In the genomic region with DNA sequence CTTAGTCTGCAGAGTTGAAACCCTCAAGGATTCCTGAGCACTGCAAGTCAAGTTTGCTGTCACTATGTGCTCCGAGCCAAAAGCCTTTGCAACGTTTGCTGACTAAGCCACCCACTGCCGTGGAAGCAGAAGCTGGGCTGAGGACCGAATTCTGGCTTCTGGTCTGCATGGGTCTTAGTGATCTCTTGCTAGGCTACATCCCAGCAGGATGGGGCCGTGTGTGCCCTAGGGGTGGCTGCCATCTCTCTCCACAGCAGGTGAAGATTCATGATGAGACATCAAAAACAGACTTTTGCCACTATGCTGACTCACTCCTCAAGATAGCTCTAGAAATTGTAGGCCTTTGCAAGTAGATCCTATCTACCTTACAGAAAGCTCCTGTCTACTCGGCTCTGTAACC, we compare ENCODE assay signal across 10 mouse cellular contexts.
A peak's percentile ranks its signal among the peaks of the same experiment; 100 is the strongest.
DNase-seq lines count a peak whose midpoint lies in the region; ATAC-seq and TF ChIP-seq lines count a peak whose summit lies in the region.
"Had no signal": no experiment of that assay in that cellular context is flagged by ENCODE, and none has a peak within 500 bp of the region (broad histone marks: within the 10 kb centered on the region; RNA-seq: fewer than 3 reads in every experiment).

No protein-coding gene starts in this region.

- H3K9me3 ChIP-seq in heart, embryonic 10.5 days: no peaks in the 10 kb centered on the region
- no peaks in the 10 kb centered on the region for H3K9me3 ChIP-seq in lung, embryonic 14.5 days (ENCODE audit: low read depth, low read length)
- no peaks in the 10 kb centered on the region for H3K9me3 ChIP-seq in ES-E14 (ENCODE audit: control insufficient read depth, insufficient read depth, low read depth, low read length)
- H3K9me3 ChIP-seq: liver, embryonic 15.5 days had no signal

- no peak overlapping the region for H3K4me3 ChIP-seq in heart, embryonic 10.5 days
- no peak overlapping the region for H3K4me3 ChIP-seq in lung, embryonic 14.5 days (ENCODE audit: low read depth, low read length)
- no peak overlapping the region for H3K4me3 ChIP-seq in ES-E14 (ENCODE audit: insufficient read depth in 1 of 2, low read depth in 1 of 2, low read length in 2 of 2, poor library complexity in 1 of 2, severe bottlenecking in 1 of 2)
- no peak overlapping the region for H3K4me3 ChIP-seq in brown adipose tissue, adult 24 weeks (ENCODE audit: insufficient read depth, low read depth, low read length)
- H3K4me3 ChIP-seq: erythroblast, embryonic 14.5 days; liver, embryonic 15.5 days had no signal

- peaks cover 24% of the 10 kb centered on the region for H3K4me1 ChIP-seq in heart, embryonic 10.5 days
- H3K4me1 ChIP-seq in lung, embryonic 14.5 days (ENCODE audit: insufficient read depth): no peaks in the 10 kb centered on the region
- peaks cover 10 to 36% of the 10 kb centered on the region in 2 experiments for H3K4me1 ChIP-seq in ES-E14 (ENCODE audit: control insufficient read depth in 2 of 2, insufficient read depth in 2 of 2, low read length in 2 of 2, poor library complexity in 1 of 2)
- peaks cover 49% of the 10 kb centered on the region for H3K4me1 ChIP-seq in brown adipose tissue, adult 24 weeks (ENCODE audit: control insufficient read depth, insufficient read depth, insufficient read length, low read length)

- no peaks in the 10 kb centered on the region for H3K27me3 ChIP-seq in heart, embryonic 10.5 days (ENCODE audit: insufficient read depth, poor library complexity, severe bottlenecking)
- H3K27me3 ChIP-seq in lung, embryonic 14.5 days (ENCODE audit: insufficient read depth, low read length): no peaks in the 10 kb centered on the region
- H3K27me3 ChIP-seq: liver, embryonic 15.5 days had no signal

- in situ Hi-C loops in ES-E14 (cut with MboI; ENCODE audit: low sequenced_read_pairs in 2 of 2, unreplicated experiment in 2 of 2): no loop called here

- peaks cover 53% of the 10 kb centered on the region for H3K36me3 ChIP-seq in heart, embryonic 10.5 days
- H3K36me3 ChIP-seq in lung, embryonic 14.5 days (ENCODE audit: insufficient read depth): peaks cover 94% of the 10 kb centered on the region
- peaks cover 19% of the 10 kb centered on the region; the same call in 1 of the 2 replicates for H3K36me3 ChIP-seq in ES-E14 (ENCODE audit: control insufficient read depth, insufficient read depth, low read length, poor library complexity, severe bottlenecking)

- ATAC-seq in lung, embryonic 14.5 days (ENCODE audit: insufficient read depth): no peak

- no peak for TF ChIP-seq CTCF in lung, embryonic 14.5 days (IDR thresholded peaks at IDR 0.05; ENCODE audit: low read depth)

- H3K4me2 ChIP-seq in lung, embryonic 14.5 days: no peak overlapping the region
- H3K4me2 ChIP-seq: liver, embryonic 15.5 days had no signal

- H3K27ac ChIP-seq in heart, embryonic 10.5 days: no peak overlapping the region
- H3K27ac ChIP-seq in lung, embryonic 14.5 days (ENCODE audit: low read depth): 0 out of 2 replicates have a peak overlapping the region, but pooled peaks have one; percentile 8
- peak overlapping the region; percentile 87; the same call in 1 of the 2 replicates for H3K27ac ChIP-seq in ES-E14 (ENCODE audit: insufficient read depth, low read depth, low read length, poor library complexity, severe bottlenecking)
- H3K27ac ChIP-seq in brown adipose tissue, adult 24 weeks (replicated peaks; ENCODE audit: low read depth, low read length): peak overlapping the region; percentile 67
- H3K27ac ChIP-seq: liver, embryonic 15.5 days had no signal

- no peak overlapping the region for H3K9ac ChIP-seq in lung, embryonic 14.5 days
- H3K9ac ChIP-seq in ES-E14 (ENCODE audit: insufficient read depth, low read depth, low read length, poor library complexity, severe bottlenecking): no peak overlapping the region; the same call in 1 of the 2 replicates
- H3K9ac ChIP-seq: liver, embryonic 15.5 days had no signal

- 74% methylated on average over 6 of the region's 6 CpGs for WGBS in heart, embryonic 10.5 days
- WGBS in lung, embryonic 14.5 days: 60% methylated on average over 6 of the region's 6 CpGs

- DNase-seq in heart, adult 11 months: peak; percentile 91
- DNase-seq in heart, embryonic 10.5 days (ENCODE audit: low spot score): no peak
- no peak for DNase-seq in lung, embryonic 14.5 days
- DNase-seq in lung, adult 18-20 months: no peak
- DNase-seq in ES-E14 (ENCODE audit: low read depth, low spot score): no peak
- DNase-seq in retina, embryonic 14.5 days (ENCODE audit: low spot score): no peak
- DNase-seq: cerebellum, postnatal 36 days had no signal

TF ChIP-seq in ES-E14, 5 proteins besides CTCF, POLR2A, EP300 and RAD21:
- no peak for TF ChIP-seq ZC3H11A (IDR thresholded peaks at IDR 0.05; ENCODE audit: borderline replicate concordance, low read depth, low read length)
- TF ChIP-seq MAFK (IDR thresholded peaks at IDR 0.05; ENCODE audit: insufficient read depth, low read depth, low read length): no peak
